Mouse (Mus musculus) heart, postnatal 0 days (tissue): ENCODE measurements around the gene Stk4.

ENCODE experiments used
- CTCF ChIP-seq: IDR thresholded peaks from 2 replicates; pipeline ENCODE4 v1.5.1; 2016; ENCODE audit warnings: antibody characterized with exemption, control low read depth, low read depth
- EP300 ChIP-seq: IDR thresholded peaks from 2 replicates; pipeline ENCODE4 v1.6.1; 2016; ENCODE audit warnings: antibody characterized with exemption, low read depth

DNA sequence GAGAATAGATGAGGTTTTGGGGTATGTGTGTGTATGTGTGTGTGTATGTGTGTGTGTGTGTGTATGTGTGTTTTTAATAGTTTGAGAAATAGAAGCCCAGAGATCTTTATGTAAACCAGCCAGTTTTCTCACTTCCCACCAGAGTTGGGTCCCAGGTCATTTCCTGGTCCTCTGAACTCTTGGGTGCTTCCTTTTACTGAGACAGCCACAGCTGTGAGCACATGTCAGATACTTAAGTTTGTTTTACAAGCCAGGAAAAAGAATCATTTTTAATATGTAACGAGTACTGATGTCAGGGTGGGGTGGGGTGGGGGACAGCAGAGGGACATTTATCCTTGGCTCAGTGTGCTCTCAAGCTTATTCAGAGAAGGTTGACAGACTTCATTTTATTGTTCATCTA, 65.2 kb downstream of the Stk4 start:
- TF ChIP-seq CTCF (no peak), EP300 (no peak)
